Mouse (Mus musculus) embryonic fibroblast, embryonic 13.5 days (primary cell): ENCODE measurements around the gene Slc25a16. TPM values are rescaled to one million over a fixed set of nuclear protein-coding genes. Genes with fewer than 3 reads are reported as not detected.

ENCODE experiments used
- H3K27ac ChIP-seq: 2 replicates; pipeline ENCODE4 v1.5.1; 2012; ENCODE audit warnings: low read length, control low read depth, inconsistent platforms; ENCODE audit not compliant: insufficient read depth
- H3K4me1 ChIP-seq: 2 replicates; pipeline ENCODE4 v1.6.1; 2011; ENCODE audit warnings: low read length; ENCODE audit not compliant: control insufficient read depth, insufficient read depth
- H3K4me3 ChIP-seq: 2 replicates; pipeline ENCODE4 v1.5.1; 2011; ENCODE audit warnings: mild to moderate bottlenecking, control low read depth, low read length; ENCODE audit not compliant: insufficient read depth
- CTCF ChIP-seq: IDR thresholded peaks from 2 replicates; pipeline ENCODE4 v1.5.1; 2011; ENCODE audit warnings: mild to moderate bottlenecking, control low read depth, low read length, moderate library complexity, borderline replicate concordance; ENCODE audit not compliant: insufficient read depth
- POLR2A ChIP-seq: IDR thresholded peaks from 2 replicates; pipeline ENCODE4 v1.6.1; 2011; ENCODE audit warnings: low read depth, mild to moderate bottlenecking, control low read depth, low read length, moderate library complexity
- polyA plus RNA-seq: library from polyadenylated mRNA; stranded (reverse); fragments of >200 nt; gene quantifications from 2 replicates; pipeline ENCODE4 v1.2.4, GENCODE M21; 2011; ENCODE audit warnings: low read depth; ENCODE audit not compliant: missing spikeins, insufficient read length

Slc25a16 gene
- polyA plus RNA-seq, 1 experiment, result 18.6 TPM

DNA sequence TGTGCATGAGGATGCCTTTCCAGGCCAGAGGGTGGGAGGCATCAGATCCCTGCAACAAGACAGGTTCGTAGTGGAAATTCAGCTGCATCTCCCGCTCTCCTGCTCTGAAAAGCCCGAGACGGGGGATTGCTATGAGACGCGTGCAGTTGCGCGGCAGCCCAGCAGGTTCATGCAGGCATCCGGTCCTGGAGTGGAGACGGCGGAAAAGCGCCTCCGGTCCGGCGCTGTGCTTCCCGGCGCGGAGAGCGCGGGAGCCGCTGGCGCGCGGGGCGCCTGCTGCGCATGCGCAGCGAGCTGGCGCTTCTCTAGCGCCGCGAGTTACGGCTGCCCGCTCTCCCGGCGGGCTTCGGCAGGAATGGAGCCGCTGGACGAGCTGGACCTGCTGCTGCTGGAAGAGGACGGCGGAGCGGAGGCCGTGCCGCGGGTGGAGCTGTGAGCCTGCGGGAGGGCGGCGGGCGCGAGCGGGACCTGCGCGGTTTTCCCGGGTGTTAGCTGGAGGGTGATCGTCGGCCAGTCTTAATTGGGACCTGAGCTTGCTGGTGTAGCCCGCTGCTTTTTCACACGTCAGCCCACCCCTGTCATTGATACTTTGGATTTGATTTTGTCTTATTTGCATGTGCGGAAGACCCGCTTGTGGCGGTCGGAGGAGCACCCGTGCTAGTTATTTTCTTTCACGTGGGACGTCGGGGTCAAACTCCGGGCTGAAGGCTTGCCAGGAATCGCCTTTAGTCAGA is 26.5 kb downstream of the Slc25a16 start, which contains the start of gene Dna2:
Gene Dna2, plus strand, starts transcription at position 289 of the 734 bp plus-strand sequence.
- peak within 1 kb of the TSS; percentile 55 for H3K4me3 ChIP-seq
- H3K27ac ChIP-seq, result no peak within 1 kb of the TSS
- H3K4me1 ChIP-seq, result no peaks in the 10 kb centered on the region
- no peak for TF ChIP-seq CTCF
- peak; percentile 58 for TF ChIP-seq POLR2A

DNA sequence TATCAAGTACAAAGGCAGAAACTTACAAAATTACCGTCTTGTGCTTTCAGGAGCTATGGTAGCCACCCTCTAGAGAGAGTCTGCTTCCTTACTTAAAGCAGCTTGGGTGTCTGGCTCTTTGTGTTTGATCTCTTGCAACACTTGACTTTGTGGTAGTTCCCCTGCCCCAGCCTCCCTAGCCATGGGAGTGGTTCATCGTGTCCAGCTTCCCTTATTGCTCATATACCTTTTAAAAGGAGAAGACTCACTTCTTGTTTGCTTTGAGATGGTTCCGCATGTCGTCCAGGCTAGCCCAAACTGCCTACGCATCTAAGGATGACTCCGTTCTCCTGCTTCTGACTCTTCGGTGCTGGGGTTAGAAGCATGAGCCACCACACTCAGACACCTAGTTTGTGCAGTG is 28.1 kb downstream of the Slc25a16 start:
- Histone ChIP-seq H3K27ac (no peak overlapping the region), H3K4me3 (no peak overlapping the region), H3K4me1 (no peaks in the 10 kb centered on the region)
- no peak for TF ChIP-seq CTCF
- TF ChIP-seq POLR2A, result no peak

DNA sequence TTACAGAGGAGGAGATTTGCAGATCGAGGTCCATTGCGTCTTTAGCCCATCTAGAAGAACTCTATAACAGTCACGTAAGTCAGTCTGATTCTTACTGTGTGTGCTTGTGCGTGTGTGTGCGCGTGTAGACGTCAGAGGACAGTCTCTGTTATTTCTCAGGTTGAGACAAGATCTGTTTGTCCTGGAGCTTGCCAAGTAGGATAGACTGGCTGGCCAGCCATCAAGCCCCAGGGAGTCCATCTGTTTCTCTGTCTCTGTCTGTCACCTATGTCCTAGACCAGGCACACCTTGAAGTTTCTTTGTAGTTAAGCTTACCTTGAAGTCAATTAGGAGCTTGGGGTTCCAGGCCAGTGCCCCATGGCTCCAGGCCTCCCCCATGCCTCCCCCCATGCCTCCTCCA is 43.5 kb downstream of the Slc25a16 start:
- Histone ChIP-seq H3K4me3 (no peak overlapping the region), H3K4me1 (no peaks in the 10 kb centered on the region), H3K27ac (no peak overlapping the region)
- TF ChIP-seq POLR2A (no peak), CTCF (no peak)

DNA sequence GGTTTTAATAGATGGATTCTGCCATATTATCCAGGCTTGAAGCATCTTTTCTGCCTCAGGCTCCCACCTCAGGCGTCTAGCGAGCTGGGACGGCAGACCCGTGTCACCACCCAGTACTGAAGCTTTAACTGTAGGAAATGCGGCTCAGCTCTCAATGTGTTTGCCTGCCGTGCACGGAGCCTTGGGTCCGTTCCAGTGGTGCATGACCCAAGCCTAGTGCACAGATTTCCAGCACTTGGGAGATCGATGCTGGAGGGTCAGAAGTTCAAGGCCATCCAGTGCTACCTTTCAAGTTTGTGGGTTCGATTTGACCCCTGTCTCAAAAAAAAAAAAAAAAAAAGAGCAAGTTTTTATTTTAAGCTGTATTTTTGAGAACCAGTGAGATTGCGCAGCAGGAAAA is 45.4 kb downstream of the Slc25a16 start:
- no peak overlapping the region for H3K4me3 ChIP-seq
- H3K27ac ChIP-seq, result no peak overlapping the region
- no peak for TF ChIP-seq POLR2A
- TF ChIP-seq CTCF, result no peak
- H3K4me1 ChIP-seq, result no peaks in the 10 kb centered on the region

DNA sequence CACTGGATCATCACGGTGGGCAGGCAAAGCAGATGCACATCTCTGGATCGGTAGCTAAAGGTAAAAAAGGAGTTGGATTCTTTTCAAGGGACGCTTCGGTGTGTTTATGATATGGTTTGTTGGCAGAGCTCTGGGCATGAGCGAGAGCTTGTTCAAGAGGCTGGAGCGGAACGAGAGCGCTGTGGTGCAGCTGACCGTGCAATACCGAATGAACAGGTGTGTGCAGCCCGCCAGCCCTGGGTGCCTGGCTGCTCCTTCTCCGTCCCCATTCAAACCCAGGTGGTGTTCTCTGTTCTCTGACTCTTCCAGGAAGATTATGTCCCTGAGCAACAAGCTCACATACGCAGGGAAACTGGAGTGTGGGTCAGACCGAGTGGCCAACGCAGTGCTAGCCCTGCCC is 45.9 kb downstream of the Slc25a16 start:
- Histone ChIP-seq H3K4me1 (no peaks in the 10 kb centered on the region), H3K4me3 (no peak overlapping the region), H3K27ac (no peak overlapping the region)
- TF ChIP-seq CTCF, result no peak

DNA sequence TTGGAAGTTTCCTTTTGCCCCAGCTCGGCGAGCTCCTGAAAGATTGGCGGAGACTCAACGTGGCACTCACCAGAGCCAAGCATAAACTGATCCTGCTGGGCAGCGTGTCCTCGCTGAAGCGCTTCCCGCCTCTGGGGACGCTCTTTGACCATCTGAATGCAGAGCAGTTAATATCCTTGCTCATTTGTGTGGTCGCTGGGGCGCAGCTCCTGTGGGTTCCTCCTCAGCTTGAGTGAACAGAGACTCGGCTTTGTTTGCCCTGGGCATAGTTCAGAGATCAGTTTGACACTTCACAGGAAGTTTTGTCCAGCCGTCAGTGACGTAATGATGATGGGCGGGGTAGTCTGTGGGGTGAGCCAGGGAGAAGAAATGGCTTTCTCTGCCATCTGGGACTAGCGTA is 51.4 kb downstream of the Slc25a16 start:
- Histone ChIP-seq H3K4me3 (no peak overlapping the region), H3K27ac (no peak overlapping the region), H3K4me1 (no peaks in the 10 kb centered on the region)
- no peak for TF ChIP-seq CTCF
- TF ChIP-seq POLR2A, result no peak

DNA sequence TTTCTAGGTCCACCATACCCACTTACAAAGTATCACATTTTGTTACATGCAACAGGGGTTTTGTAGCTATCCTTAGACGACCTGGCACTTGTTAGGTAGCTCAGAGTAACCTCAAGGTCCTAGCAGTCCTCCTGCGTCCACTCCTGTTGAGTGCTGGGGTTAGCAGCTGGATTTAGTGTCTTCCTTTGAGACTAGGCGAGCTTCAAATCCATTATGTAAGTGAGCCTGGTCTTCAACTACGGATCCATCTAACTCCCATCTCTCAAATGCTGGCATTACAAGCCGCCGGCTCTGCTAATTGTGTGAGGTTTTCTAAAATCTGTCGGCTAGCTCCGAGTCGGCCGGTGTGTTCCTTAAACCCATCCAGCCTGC is 59.2 kb downstream of the Slc25a16 start:
- Histone ChIP-seq H3K27ac (no peak overlapping the region), H3K4me1 (0 out of 2 replicates have a peak, but pooled peaks cover 2% of the 10 kb centered on the region), H3K4me3 (peak overlapping the region; percentile 41)
- TF ChIP-seq CTCF, result no peak
- no peak for TF ChIP-seq POLR2A

DNA sequence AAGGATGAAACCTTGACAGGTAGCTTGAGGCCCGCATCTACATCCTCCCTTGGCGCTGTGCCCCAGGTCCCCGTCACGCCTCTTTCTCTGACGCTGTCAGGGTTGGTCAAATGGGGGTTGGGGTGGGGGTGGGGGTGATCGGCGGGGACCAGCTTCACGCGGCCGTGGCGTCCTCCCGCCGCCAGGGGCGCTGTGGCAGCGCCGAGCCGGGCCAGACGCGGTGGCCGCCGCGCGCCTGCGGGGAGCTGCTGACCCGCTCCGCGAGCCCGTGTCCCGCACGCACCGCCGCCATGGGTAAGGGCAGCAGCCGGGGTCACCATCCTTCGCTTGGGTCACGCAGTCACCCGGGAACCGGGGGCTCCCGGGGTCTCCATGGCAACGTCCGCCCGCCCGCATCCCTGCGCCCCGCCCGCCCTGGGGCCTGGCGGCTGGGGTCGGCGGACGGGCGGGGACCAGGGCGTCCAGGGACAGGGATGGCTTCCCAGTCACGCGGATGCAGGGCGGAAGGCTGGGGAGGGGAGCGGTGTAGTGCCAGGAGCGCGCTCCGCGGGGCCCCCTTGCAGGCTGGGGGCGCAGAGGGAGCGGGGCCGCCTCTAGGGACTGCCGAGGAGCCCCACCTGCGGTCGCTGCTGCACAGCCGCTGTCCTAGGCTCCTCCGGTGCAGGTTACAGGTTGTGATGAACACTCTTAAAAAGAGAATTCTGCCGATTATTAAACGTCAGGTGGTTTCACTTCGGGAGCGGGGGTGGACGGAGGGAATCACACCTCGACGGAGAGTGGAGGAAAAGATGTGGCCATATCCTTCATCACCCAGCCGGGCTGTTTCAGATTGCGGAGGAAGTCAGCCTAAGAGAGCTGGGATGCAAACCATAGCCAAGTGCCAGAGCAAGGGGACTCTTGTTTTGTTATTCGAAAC is 59.9 kb downstream of the Slc25a16 start, which contains the start of gene Rufy2:
Gene Rufy2, plus strand, starts transcription at position 185 of the 916 bp plus-strand sequence.
- peak within 1 kb of the TSS; percentile 83 for H3K4me3 ChIP-seq
- H3K27ac ChIP-seq, result no peak within 1 kb of the TSS
- H3K4me1 ChIP-seq, result 0 out of 2 replicates have a peak, but pooled peaks cover 2% of the 10 kb centered on the region
- TF ChIP-seq POLR2A (peak; percentile 76), CTCF (peak; percentile 47)

DNA sequence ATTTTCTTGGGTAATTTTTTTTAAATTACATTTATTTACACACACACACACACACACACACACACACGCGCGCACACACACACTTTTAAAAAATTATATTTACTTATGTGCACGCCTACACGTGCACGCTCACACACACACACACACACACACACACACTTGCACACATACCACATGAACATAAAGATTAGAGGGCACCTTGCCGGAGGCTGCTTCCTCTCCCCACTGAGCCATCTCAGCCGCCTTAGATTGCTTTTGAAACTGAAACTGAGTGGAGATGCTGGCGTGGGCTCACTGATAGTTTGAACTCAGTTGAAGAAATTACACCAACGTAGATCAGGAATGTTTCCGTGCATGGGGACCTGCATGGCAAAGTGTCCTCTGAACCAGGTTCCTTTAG is 63.6 kb downstream of the Slc25a16 start:
- Histone ChIP-seq H3K27ac (no peak overlapping the region), H3K4me3 (no peak overlapping the region), H3K4me1 (0 out of 2 replicates have a peak, but pooled peaks cover 2% of the 10 kb centered on the region)
- no peak for TF ChIP-seq CTCF
- TF ChIP-seq POLR2A, result no peak
